Mouse (Mus musculus) bone marrow macrophage, adult 2 months (primary cell): ENCODE data around the gene Rai14. TPM values are rescaled to one million over a fixed set of nuclear protein-coding genes. Genes with fewer than 3 reads are reported as not detected.

Source experiments
- H3K27ac ChIP-seq: 2 replicates; pipeline ENCODE4 v1.5.1; 2012; ENCODE audit warnings: low read depth, low read length; ENCODE audit not compliant: insufficient read depth
- H3K4me1 ChIP-seq: 2 replicates; pipeline ENCODE4 v1.6.1; 2012; ENCODE audit warnings: low read length; ENCODE audit not compliant: control insufficient read depth, insufficient read depth
- H3K4me3 ChIP-seq: 2 replicates; pipeline ENCODE4 v1.5.1; 2012; ENCODE audit warnings: mild to moderate bottlenecking, low read length, moderate library complexity; ENCODE audit not compliant: insufficient read depth
- CTCF ChIP-seq: IDR thresholded peaks from 2 replicates; pipeline ENCODE4 v1.5.1; 2012; ENCODE audit warnings: low read depth, mild to moderate bottlenecking, low read length, moderate library complexity
- POLR2A ChIP-seq: IDR thresholded peaks from 2 replicates; pipeline ENCODE4 v1.6.1; 2012; ENCODE audit warnings: mild to moderate bottlenecking, low read depth, low read length, borderline replicate concordance
- polyA plus RNA-seq: library from polyadenylated mRNA; stranded (reverse); fragments of >200 nt; gene quantifications from 2 replicates; pipeline ENCODE4 v1.2.4, GENCODE M21; 2012; ENCODE audit not compliant: missing spikeins, insufficient read depth, insufficient read length

Rai14 gene
- polyA plus RNA-seq, 1 experiment: 4.4 TPM

DNA sequence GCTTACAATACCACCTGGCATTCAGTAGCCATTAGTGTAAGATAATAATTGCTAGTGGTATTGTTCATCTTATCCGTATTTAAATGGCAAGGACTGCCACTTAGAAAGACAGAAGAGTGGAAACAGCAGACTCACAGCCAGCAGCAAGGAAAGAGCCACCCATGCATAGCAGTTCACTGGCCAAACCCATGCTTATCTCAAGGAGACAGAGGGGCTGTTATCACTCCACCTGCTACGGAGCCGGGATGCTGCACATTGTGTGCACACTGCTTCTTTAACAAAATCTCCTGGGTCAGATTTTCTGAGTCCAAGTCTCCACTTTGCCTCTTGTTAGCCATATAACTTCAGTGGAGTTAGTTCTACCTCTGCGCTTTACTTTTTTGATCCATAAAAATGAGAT lies 183.1 kb downstream of the Rai14 start:
- no peak overlapping the region for H3K27ac ChIP-seq
- TF ChIP-seq POLR2A (no peak), CTCF (no peak)
- H3K4me1 ChIP-seq: no peaks in the 10 kb centered on the region
- H3K4me3 ChIP-seq: no peak overlapping the region

DNA sequence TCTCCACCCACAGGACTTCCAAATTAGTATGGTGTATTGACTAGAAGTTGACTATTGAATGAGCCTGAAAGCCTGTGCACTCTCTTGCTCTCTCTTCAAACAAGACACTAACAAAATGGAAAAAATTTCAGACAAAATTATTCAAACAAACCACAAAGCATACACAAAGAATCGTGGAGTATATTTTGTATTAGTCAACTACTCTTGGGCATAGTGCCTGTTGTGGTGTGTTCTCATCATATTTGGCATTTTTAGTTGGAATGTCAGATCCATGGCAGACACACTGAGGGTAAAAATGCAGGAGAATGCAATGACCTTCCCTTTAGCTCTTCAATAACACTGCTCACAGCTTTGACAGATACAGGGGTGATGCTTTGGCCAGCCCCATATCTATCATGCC lies 188.5 kb downstream of the Rai14 start:
- Histone ChIP-seq H3K4me1 (no peaks in the 10 kb centered on the region), H3K4me3 (no peak overlapping the region), H3K27ac (no peak overlapping the region)
- TF ChIP-seq POLR2A: no peak

Other genes starting within 250 kb of the Rai14 start
- 16.4 and 17.6 TPM in 2 replicates for gene Dnajc21, start 244.1 kb downstream of the Rai14 start, polyA plus RNA-seq
- gene Brix1, start 228.7 kb downstream of the Rai14 start, polyA plus RNA-seq: 31.2 and 36.0 TPM in 2 replicates
- 10.7 and 15.4 TPM in 2 replicates for gene Rad1, start 228.6 kb downstream of the Rai14 start, polyA plus RNA-seq
- not detected in 2 replicates for gene Ttc23l, start 156.0 kb downstream of the Rai14 start, polyA plus RNA-seq
- not detected in 2 replicates for gene C1qtnf3, start 237.7 kb upstream of the Rai14 start, polyA plus RNA-seq